10 mouse cellular contexts compared by ENCODE assay signal in the genomic region with DNA sequence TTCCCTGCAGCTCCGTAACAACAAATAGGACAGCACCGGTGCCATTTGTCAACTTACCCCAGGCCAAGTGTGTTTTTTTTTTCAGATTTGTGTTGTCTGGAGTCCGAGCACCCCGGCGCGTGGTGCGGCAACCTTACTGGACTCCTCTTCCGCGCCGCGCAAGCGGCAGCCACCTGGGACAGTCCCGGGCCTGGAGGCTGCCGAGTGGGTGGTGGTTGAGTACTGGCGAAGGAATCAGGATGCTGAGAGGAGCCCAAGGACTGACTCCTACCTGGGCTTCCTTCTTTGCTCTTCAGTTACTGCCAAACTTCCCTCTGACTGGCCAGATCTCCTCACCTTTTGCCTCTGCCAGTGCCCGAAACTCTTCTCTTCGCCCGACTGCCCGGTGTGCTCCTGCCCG. TPM values are rescaled to one million over a fixed set of nuclear protein-coding genes. Genes with fewer than 3 reads are reported as not detected.
DNase-seq lines count a peak whose midpoint lies in the region; ATAC-seq and TF ChIP-seq lines count a peak whose summit lies in the region.
"Had no signal": no experiment of that assay in that cellular context is flagged by ENCODE, and none has a peak within 500 bp of the region (broad histone marks: within the 10 kb centered on the region; RNA-seq: fewer than 3 reads in every experiment).

No protein-coding gene starts in this region.

- no peaks in the 10 kb centered on the region for H3K36me3 ChIP-seq in hindbrain, embryonic 15.5 days
- H3K36me3 ChIP-seq in midbrain, postnatal 0 days (ENCODE audit: insufficient read depth, low read length) = no peaks in the 10 kb centered on the region

- H3K4me2 ChIP-seq in hindbrain, embryonic 15.5 days = peak overlapping the region; percentile 70
- H3K4me2 ChIP-seq in midbrain, postnatal 0 days (ENCODE audit: low read depth, low read length, poor library complexity, severe bottlenecking) = peak overlapping the region; percentile 52

- H3K4me3 ChIP-seq in left cerebral cortex, adult 2 months = peak overlapping the region; percentile 43
- peak overlapping the region; percentile 49 for H3K4me3 ChIP-seq in hindbrain, embryonic 15.5 days
- H3K4me3 ChIP-seq in midbrain, postnatal 0 days (ENCODE audit: low read depth, low read length) = peak overlapping the region; percentile 45
- H3K4me3 ChIP-seq: myocyte had no signal

- H3K27ac ChIP-seq in left cerebral cortex, adult 2 months = 0 out of 2 replicates have a peak overlapping the region, but pooled peaks have one; percentile 9
- H3K27ac ChIP-seq in hindbrain, embryonic 15.5 days (replicated peaks) = no peak overlapping the region
- no peak overlapping the region for H3K27ac ChIP-seq in midbrain, postnatal 0 days (ENCODE audit: low read depth, low read length)

- 0 out of 2 replicates have a peak, but pooled peaks have one; percentile 52 for ATAC-seq in cerebellum, adult (ENCODE audit: insufficient number of reproducible peaks, low FRiP score, low TSS enrichment)
- no peak for ATAC-seq in hindbrain, embryonic 15.5 days (ENCODE audit: low FRiP score, low read depth)
- no peak for ATAC-seq in midbrain, postnatal 0 days (ENCODE audit: low FRiP score)
- no peak for ATAC-seq in erythroid progenitor cell, adult 5-6 weeks (replicated peaks; ENCODE audit: low FRiP score, poor library complexity, severe bottlenecking)

- peak overlapping the region; percentile 41 for H3K9ac ChIP-seq in hindbrain, embryonic 15.5 days
- H3K9ac ChIP-seq in midbrain, postnatal 0 days (replicated peaks; ENCODE audit: low read length, poor library complexity, severe bottlenecking) = peak overlapping the region; percentile 50; the same call in 1 of the 2 replicates

- intact Hi-C loops in left cerebral cortex, adult 2 months (cut with DNase I) = no loop called here
- intact Hi-C loops in gastrocnemius, postnatal 14 days (cut with DNase I; ENCODE audit: low total_unique reads) = no loop called here

- H3K9me3 ChIP-seq in hindbrain, embryonic 15.5 days = no peaks in the 10 kb centered on the region
- H3K9me3 ChIP-seq in midbrain, postnatal 0 days (ENCODE audit: low read length) = no peaks in the 10 kb centered on the region

- 19% methylated on average over 20 of the region's 20 CpGs for WGBS in hindbrain, embryonic 15.5 days
- WGBS in midbrain, postnatal 0 days = 23% methylated on average over 20 of the region's 20 CpGs

- no peak for TF ChIP-seq CTCF in left cerebral cortex, adult 2 months (IDR thresholded peaks at IDR 0.05)
- no peak for TF ChIP-seq CTCF in midbrain, postnatal 0 days (IDR thresholded peaks at IDR 0.05)

- H3K4me1 ChIP-seq in hindbrain, embryonic 15.5 days (replicated peaks) = no peaks in the 10 kb centered on the region
- no peaks in the 10 kb centered on the region for H3K4me1 ChIP-seq in midbrain, postnatal 0 days (ENCODE audit: insufficient read depth, low read length)

- DNase-seq in cerebellum, adult 11 months = no peak
- peak in 1 of 2 experiments; percentile 15 for DNase-seq in left cerebral cortex, adult 2 months (ENCODE audit: extremely low spot score in 1 of 2, low spot score in 2 of 2)
- DNase-seq in left cerebral cortex, adult 8-10 months (ENCODE audit: low spot score in 2 of 2) = no peak
- no peak for DNase-seq in midbrain, postnatal 0 days (ENCODE audit: low spot score)
- no peak for DNase-seq in gastrocnemius, postnatal 14 days
- DNase-seq: kidney, adult 9 months had no signal

- no peaks in the 10 kb centered on the region; the same call in 1 of the 2 replicates for H3K27me3 ChIP-seq in hindbrain, embryonic 15.5 days
- no peaks in the 10 kb centered on the region for H3K27me3 ChIP-seq in midbrain, postnatal 0 days (ENCODE audit: insufficient read depth, low read length)

RNA-seq across cellular contexts. Expression of gene Trpc5, which starts 0.2 kb away (rescaled TPM):
- 10 to 100 TPM; 15.3 to 18.2 TPM for total RNA-seq in left cerebral cortex, adult 2 months (2021)
- total RNA-seq in left cerebral cortex, adult 8-10 months (2022) = 10 to 100 TPM; 11.2 to 14.8 (median 13.9) TPM
- 2.6 and 3.3 TPM in 2 replicates for polyA plus RNA-seq in hindbrain, embryonic 15.5 days (2015; fragmentation: Nextera tagmentation; extraction: Ambion mirVana)
- 15.3 and 16.3 TPM in 2 replicates for total RNA-seq in midbrain, postnatal 0 days (2014; rRNA removed)
- polyA plus RNA-seq in midbrain, postnatal 0 days (2015; fragmentation: Nextera tagmentation; extraction: Ambion mirVana) = 3.2 and 3.9 TPM in 2 replicates
- total RNA-seq in erythroid progenitor cell, adult 5-6 weeks (2015; ENCODE audit: low replicate concordance) = not detected in 2 replicates
- total RNA-seq in erythroid progenitor cell, adult 5-6 weeks (2017; ENCODE audit: low replicate concordance) = not detected in 2 replicates
- total RNA-seq in gastrocnemius, postnatal 14 days (2021) = under 1 TPM; 0.06 to 0.11 TPM
- polyA plus RNA-seq: myocyte had no signal

RNA-seq across cellular contexts. Expression of gene Rtl4, which starts 1.0 kb away (rescaled TPM):
- total RNA-seq in left cerebral cortex, adult 2 months (2021) = 1 to 10 TPM; 1.9 to 2.7 TPM
- total RNA-seq in left cerebral cortex, adult 8-10 months (2022) = 1 to 10 TPM; 1.8 to 2.8 (median 2.5) TPM
- 1.2 TPM in 2 replicates for polyA plus RNA-seq in hindbrain, embryonic 15.5 days (2015; fragmentation: Nextera tagmentation; extraction: Ambion mirVana)
- total RNA-seq in midbrain, postnatal 0 days (2014; rRNA removed) = 0.88 and 2.0 TPM in 2 replicates
- polyA plus RNA-seq in midbrain, postnatal 0 days (2015; fragmentation: Nextera tagmentation; extraction: Ambion mirVana) = 1.4 and 1.8 TPM in 2 replicates
- not detected in 2 replicates for total RNA-seq in erythroid progenitor cell, adult 5-6 weeks (2015; ENCODE audit: low replicate concordance)
- not detected in 2 replicates for total RNA-seq in erythroid progenitor cell, adult 5-6 weeks (2017; ENCODE audit: low replicate concordance)
- total RNA-seq in gastrocnemius, postnatal 14 days (2021) = under 1 TPM; 0.11 to 0.12 TPM
- polyA plus RNA-seq: myocyte had no signal

Comparison
In these comparisons a context has a peak if more than half of its experiments do, and no peak if none do; other contexts are left out.
1. RNA of gene Trpc5, which starts 0.2 kb away (total RNA-seq): 15.3 to 18.2 TPM in left cerebral cortex, adult 2 months, 15.3 to 16.3 TPM in midbrain, postnatal 0 days and 11.2 to 14.8 TPM in left cerebral cortex, adult 8-10 months; 0.06 to 0.11 TPM in gastrocnemius, postnatal 14 days and not detected in erythroid progenitor cell, adult 5-6 weeks; every median in the first group is over 10 times any median in the second.
2. Peak in every context shown above with its lines, with median percentiles within 50 percentile points of each other: H3K4me3 ChIP-seq.